Mouse (Mus musculus) lung, embryonic 16.5 days (tissue): ENCODE measurements around the gene Olfr6. TPM values are rescaled to one million over a fixed set of nuclear protein-coding genes. Genes with fewer than 3 reads are reported as not detected.
"Not testable (repeated sequence)": the region's sequence is repeated elsewhere in the genome, so short reads cannot be mapped to it uniquely, and the experiment has no call there.

Experiments
- ATAC-seq: fragments of 200-750 bp; cut with Nextera tagmentation; 2 replicates; pipeline ENCODE4 v1.8.0; 2017; ENCODE audit warnings: low read depth, mild to moderate bottlenecking, moderate library complexity
- H3K27ac ChIP-seq: fragments of 300-500 bp; sonication (generic); 2 replicates; pipeline ENCODE4 v1.5.1; 2014; ENCODE audit warnings: mild to moderate bottlenecking, control low read depth, low read length
- H3K27me3 ChIP-seq: fragments of 300-500 bp; sonication (generic); 2 replicates; pipeline ENCODE4 v1.6.1; 2014; ENCODE audit warnings: low read depth, low read length, mixed read lengths; ENCODE audit not compliant: control insufficient read depth, insufficient read depth
- H3K36me3 ChIP-seq: fragments of 300-500 bp; sonication (generic); 2 replicates; pipeline ENCODE4 v1.6.1; 2014; ENCODE audit warnings: low read length; ENCODE audit not compliant: control insufficient read depth, insufficient read depth
- H3K4me1 ChIP-seq: fragments of 300-500 bp; sonication (generic); replicated peaks from 2 replicates; pipeline ENCODE4 v1.6.1; 2014; ENCODE audit warnings: low read length, mixed read lengths; ENCODE audit not compliant: control insufficient read depth, insufficient read depth
- H3K4me2 ChIP-seq: fragments of 300-500 bp; sonication (generic); 2 replicates; pipeline ENCODE4 v1.6.1; 2014; ENCODE audit warnings: low read depth, low read length, control low read depth
- H3K4me3 ChIP-seq: fragments of 300-500 bp; sonication (generic); 2 replicates; pipeline ENCODE4 v1.5.1; 2014; ENCODE audit warnings: mild to moderate bottlenecking, low read length, control low read depth
- H3K9ac ChIP-seq: fragments of 300-500 bp; sonication (generic); 2 replicates; pipeline ENCODE4 v1.6.1; 2014; ENCODE audit warnings: low read length, control low read depth
- H3K9me3 ChIP-seq: fragments of 300-500 bp; sonication (generic); 2 replicates; pipeline ENCODE4 v1.6.1; 2016; ENCODE audit warnings: low read length; ENCODE audit not compliant: control insufficient read depth
- WGBS: fragments of 180-500 bp; shearing (Covaris S2); extraction: QIAGEN DNeasy Blood & Tissue Kit; methylation state at CpG from one replicate; pipeline ENCODE4 v1.1.7; 2014; 5-methylcytosine and 5-hydroxymethylcytosine counted together
- polyA plus RNA-seq: library from polyadenylated mRNA; unstranded; fragments of >200 nt; fragmentation: Nextera tagmentation; extraction: Ambion mirVana; gene quantifications from 2 replicates; pipeline ENCODE4 v1.2.1, GENCODE M21; 2015

The Olfr6 gene
- not detected in 2 replicates for polyA plus RNA-seq

DNA sequence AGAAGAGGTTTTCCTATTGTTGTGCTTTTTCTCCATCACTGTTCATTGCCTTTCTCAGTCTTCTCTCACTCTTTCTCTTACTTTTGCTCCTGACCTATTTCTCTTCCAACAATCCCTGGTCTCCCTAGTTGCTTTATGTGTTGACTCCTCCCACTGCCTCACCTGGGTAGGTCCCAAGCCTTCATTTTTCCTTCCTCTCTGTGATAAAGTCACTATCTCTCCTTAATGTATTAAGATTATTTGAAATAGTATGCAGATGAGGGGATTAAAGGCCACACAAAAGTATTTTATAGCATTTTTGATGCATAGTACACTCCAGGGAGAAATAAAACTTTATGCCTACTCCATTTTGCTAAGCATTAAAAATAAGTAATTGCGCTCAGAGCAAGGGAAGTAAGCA, at the start of gene Olfr6:
TSS of gene Olfr6 (minus strand) at position 101 of the 400 bp plus-strand sequence.
- Histone ChIP-seq H3K4me1 (no peaks in the 10 kb centered on the region), H3K9ac (no peak within 1 kb of the TSS), H3K9me3 (no peaks in the 10 kb centered on the region), H3K27ac (no peak within 1 kb of the TSS), H3K36me3 (no peaks in the 10 kb centered on the region), H3K4me3 (no peak within 1 kb of the TSS), H3K4me2 (no peak within 1 kb of the TSS), H3K27me3 (no peaks in the 10 kb centered on the region)
- no peak for ATAC-seq
- WGBS, result 82% methylated on average over 1 of the region's 1 CpGs

DNA sequence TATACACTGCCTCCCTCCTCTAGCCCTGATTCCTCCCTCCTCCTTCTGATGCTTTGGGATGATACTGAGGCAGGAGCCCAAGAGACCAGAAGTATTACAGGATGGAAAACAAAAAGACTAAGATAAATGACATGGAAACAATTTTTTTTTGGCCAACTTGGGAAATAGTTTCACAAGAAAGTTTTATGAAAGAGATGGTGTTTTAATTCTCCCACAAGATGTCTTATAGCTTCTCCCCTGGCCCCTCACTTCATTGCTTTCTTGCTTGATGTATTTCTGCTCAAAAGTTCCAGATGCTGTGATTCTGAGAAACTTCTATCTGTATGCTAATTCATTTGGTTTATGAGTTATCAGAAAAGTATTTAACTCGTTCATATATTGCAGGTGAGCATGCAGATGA, 42.2 kb upstream of the Olfr6 start, which contains the start of gene Olfr2:
TSS of gene Olfr2 (minus strand) at position 101 of the 400 bp plus-strand sequence.
- no peak within 1 kb of the TSS for H3K4me2 ChIP-seq
- no peak within 1 kb of the TSS for H3K4me3 ChIP-seq
- no peak within 1 kb of the TSS for H3K27ac ChIP-seq
- WGBS, result 23% methylated on average over 1 of the region's 1 CpGs
- H3K4me1 ChIP-seq, result no peaks in the 10 kb centered on the region
- ATAC-seq, result no peak
- no peaks in the 10 kb centered on the region for H3K36me3 ChIP-seq
- H3K9me3 ChIP-seq, result no peaks in the 10 kb centered on the region
- H3K27me3 ChIP-seq, result no peaks in the 10 kb centered on the region
- H3K9ac ChIP-seq, result no peak within 1 kb of the TSS

- 34% methylated on average over 3 of the region's 3 CpGs for WGBS
- no peak for ATAC-seq
- Histone ChIP-seq H3K9me3 (no peaks in the 10 kb centered on the region), H3K27ac (no peak overlapping the region), H3K36me3 (no peaks in the 10 kb centered on the region), H3K4me1 (no peaks in the 10 kb centered on the region), H3K4me2 (no peak overlapping the region), H3K9ac (no peak overlapping the region), H3K4me3 (no peak overlapping the region), H3K27me3 (no peaks in the 10 kb centered on the region)
These were observed 40.4 kb upstream of the Olfr6 start for GRCm38 (mm10) chr7:107004169-107004568.

DNA sequence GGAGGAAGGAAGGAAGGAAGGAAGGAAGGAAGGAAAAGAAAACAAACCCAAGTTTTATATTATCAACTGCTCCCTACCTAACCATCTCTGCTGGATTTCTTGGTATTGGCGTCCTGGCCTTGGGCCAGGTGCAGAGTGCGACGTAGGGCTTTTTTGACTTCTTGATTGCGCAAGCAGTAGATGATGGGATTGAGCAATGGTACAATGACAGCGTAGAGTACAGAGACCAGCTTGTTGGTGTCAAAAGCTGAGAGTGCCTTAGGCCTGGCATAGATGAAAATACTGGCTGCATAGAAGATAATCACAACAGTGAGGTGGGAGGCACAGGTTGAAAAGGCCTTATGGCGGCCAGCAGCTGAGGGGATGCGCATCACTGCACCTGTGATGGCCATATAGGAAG, 37.1 kb upstream of the Olfr6 start:
- Histone ChIP-seq H3K9me3 (no peaks in the 10 kb centered on the region), H3K4me2 (no peak overlapping the region), H3K4me3 (no peak overlapping the region), H3K36me3 (no peaks in the 10 kb centered on the region), H3K9ac (no peak overlapping the region), H3K27me3 (no peaks in the 10 kb centered on the region), H3K27ac (no peak overlapping the region), H3K4me1 (no peaks in the 10 kb centered on the region)
- no peak for ATAC-seq
- WGBS, result 78% methylated on average over 7 of the region's 7 CpGs

- Histone ChIP-seq H3K4me2 (no peak overlapping the region), H3K4me3 (no peak overlapping the region), H3K36me3 (no peaks in the 10 kb centered on the region), H3K27me3 (no peaks in the 10 kb centered on the region), H3K27ac (no peak overlapping the region), H3K9ac (no peak overlapping the region), H3K9me3 (no peaks in the 10 kb centered on the region; the same call in 1 of the 2 replicates), H3K4me1 (no peaks in the 10 kb centered on the region)
- no peak for ATAC-seq
- WGBS, result 82% methylated on average over 3 of the region's 3 CpGs
These were observed 21.5 kb upstream of the Olfr6 start for GRCm38 (mm10) chr7:106985236-106985635.

DNA sequence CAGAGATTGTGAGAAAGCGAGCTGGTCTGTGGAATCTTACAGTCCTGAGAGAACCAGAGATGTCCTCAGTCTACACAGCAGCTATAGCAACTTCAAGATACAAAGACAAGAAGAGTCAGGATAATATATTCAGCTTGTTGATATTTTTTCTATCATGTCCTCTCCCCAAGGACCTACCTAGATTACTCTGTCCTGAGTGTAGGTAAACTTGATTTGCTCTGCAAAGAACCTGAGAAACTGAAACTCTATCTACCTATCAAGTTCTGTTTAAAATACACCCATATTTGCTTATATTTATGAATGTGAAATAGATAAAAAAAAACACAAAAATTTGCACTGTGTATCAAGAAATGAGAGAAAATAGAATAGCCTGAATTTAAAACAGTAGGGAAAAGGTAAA, 11.6 kb upstream of the Olfr6 start, which contains the start of gene Olfr711:
TSS of gene Olfr711 (minus strand) at position 101 of the 400 bp plus-strand sequence.
- H3K36me3 ChIP-seq, result no peaks in the 10 kb centered on the region
- no peak within 1 kb of the TSS for H3K4me2 ChIP-seq
- no peak within 1 kb of the TSS for H3K4me3 ChIP-seq
- no peaks in the 10 kb centered on the region for H3K9me3 ChIP-seq
- no peak within 1 kb of the TSS for H3K9ac ChIP-seq
- no peaks in the 10 kb centered on the region for H3K27me3 ChIP-seq
- no peaks in the 10 kb centered on the region for H3K4me1 ChIP-seq
- 46% methylated on average over 1 of the region's 1 CpGs for WGBS
- no peak within 1 kb of the TSS for H3K27ac ChIP-seq
- no peak for ATAC-seq

GRCm38 (mm10) chr7:106967503-106967902, 3.8 kb upstream of the Olfr6 start:
- not testable (repeated sequence) for H3K36me3 ChIP-seq, ATAC-seq

DNA sequence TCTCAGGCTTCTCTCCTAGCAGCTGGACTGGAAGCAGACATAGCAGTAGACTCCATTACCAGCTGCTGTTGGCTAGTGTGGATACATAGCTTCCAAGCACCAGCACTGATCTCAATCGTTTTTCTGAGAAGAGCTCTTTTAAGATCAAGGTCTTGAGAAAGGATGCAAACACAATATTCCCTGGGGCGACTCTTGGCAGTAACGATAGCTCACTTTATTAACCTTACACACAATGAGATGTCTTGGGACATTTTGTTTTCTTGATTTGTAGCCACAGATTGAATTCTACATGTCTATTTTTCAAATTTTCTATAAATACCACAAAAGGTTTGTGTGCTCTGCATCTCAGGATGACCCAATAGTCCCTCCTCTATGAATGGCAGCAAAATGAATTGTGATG, 15.5 kb downstream of the Olfr6 start, which contains the start of gene Olfr710:
TSS of gene Olfr710 (minus strand) at position 101 of the 400 bp plus-strand sequence.
- H3K4me3 ChIP-seq, result no peak within 1 kb of the TSS
- WGBS, result 73% methylated on average over 3 of the region's 3 CpGs
- H3K4me1 ChIP-seq, result no peaks in the 10 kb centered on the region
- H3K4me2 ChIP-seq, result no peak within 1 kb of the TSS
- H3K27ac ChIP-seq, result no peak within 1 kb of the TSS
- H3K9me3 ChIP-seq, result no peaks in the 10 kb centered on the region
- no peak within 1 kb of the TSS for H3K9ac ChIP-seq
- no peak for ATAC-seq
- no peaks in the 10 kb centered on the region for H3K36me3 ChIP-seq
- H3K27me3 ChIP-seq, result no peaks in the 10 kb centered on the region

More at GRCm38 (mm10) chr7:106967503-106967902, 3.8 kb upstream of the Olfr6 start:
- not testable (repeated sequence) for H3K4me1 ChIP-seq, H3K4me2 ChIP-seq, H3K4me3 ChIP-seq, H3K27ac ChIP-seq, H3K27me3 ChIP-seq, H3K9me3 ChIP-seq, H3K9ac ChIP-seq

- no peak within 1 kb of the TSS for H3K27ac ChIP-seq
- no peaks in the 10 kb centered on the region for H3K36me3 ChIP-seq
- no peaks in the 10 kb centered on the region for H3K9me3 ChIP-seq
- no peak within 1 kb of the TSS for H3K4me2 ChIP-seq
- H3K27me3 ChIP-seq, result no peaks in the 10 kb centered on the region
- no peak within 1 kb of the TSS for H3K4me3 ChIP-seq
- no peak within 1 kb of the TSS for H3K9ac ChIP-seq
- ATAC-seq, result no peak
- no peaks in the 10 kb centered on the region for H3K4me1 ChIP-seq
These were observed 31.6 kb downstream of the Olfr6 start, which contains the start of gene Olfr709-ps1 for GRCm38 (mm10) chr7:106932119-106932518. TSS of gene Olfr709-ps1 (minus strand) at chr7:106932219.

DNA sequence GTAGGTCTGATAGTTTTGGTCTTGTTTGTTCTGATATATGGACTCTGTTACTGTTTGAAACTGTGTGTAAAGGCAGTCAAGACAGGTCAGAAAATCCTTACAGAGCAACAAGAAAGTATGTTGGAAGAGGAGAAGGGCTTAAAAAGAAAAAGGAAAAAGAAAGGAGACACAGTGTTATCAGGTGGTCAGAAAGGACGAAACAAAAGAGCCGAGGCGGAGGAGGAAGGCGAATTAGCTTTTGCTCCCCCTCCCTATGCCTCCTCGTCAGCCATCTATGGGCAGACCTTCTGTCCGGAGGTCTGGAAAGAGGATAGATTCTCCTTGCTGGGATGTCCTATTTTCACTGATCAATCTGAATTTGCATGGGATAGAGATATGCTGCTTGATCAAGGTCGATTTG, 42.8 kb downstream of the Olfr6 start:
- WGBS, result 91% methylated on average over 5 of the region's 7 CpGs
- not testable (repeated sequence) for H3K36me3 ChIP-seq, H3K4me1 ChIP-seq, ATAC-seq, H3K9ac ChIP-seq, H3K27ac ChIP-seq, H3K9me3 ChIP-seq, H3K4me3 ChIP-seq, H3K4me2 ChIP-seq, H3K27me3 ChIP-seq
